Mouse (Mus musculus) hindbrain, postnatal 0 days (tissue): ENCODE measurements at regions not wholly inside any gene's neighbourhood (a gene's known extent, or its start where the extent isn't known, plus 50 kb on each side); places are given as distances from the start of the nearest gene placed in this dataset.
"Not testable (repeated sequence)": the region's sequence is repeated elsewhere in the genome, so short reads cannot be mapped to it uniquely, and the experiment has no call there.

ENCODE experiments used
- ATAC-seq: fragments of 200-750 bp; cut with Nextera tagmentation; 2 replicates; pipeline ENCODE4 v1.8.0; 2017; ENCODE audit warnings: mild to moderate bottlenecking, moderate TSS enrichment, moderate library complexity
- DNase-seq: peaks from one replicate; pipeline ENCODE4 v3.0.0-alpha.2; 2015; ENCODE audit warnings: low spot score
- H3K27ac ChIP-seq: fragments of 300-500 bp; sonication (generic); 2 replicates; pipeline ENCODE4 v1.5.1; 2014; ENCODE audit warnings: mild to moderate bottlenecking
- H3K27me3 ChIP-seq: fragments of 300-500 bp; sonication (generic); 2 replicates; pipeline ENCODE4 v1.6.1; 2014; ENCODE audit warnings: low read length, mixed read lengths; ENCODE audit not compliant: insufficient read depth
- H3K36me3 ChIP-seq: fragments of 300-500 bp; sonication (generic); 2 replicates; pipeline ENCODE4 v1.6.1; 2014; ENCODE audit warnings: low read length, mixed read lengths; ENCODE audit not compliant: insufficient read depth
- H3K4me1 ChIP-seq: fragments of 300-500 bp; sonication (generic); 2 replicates; pipeline ENCODE4 v1.6.1; 2014; ENCODE audit warnings: antibody characterized with exemption, low read length, mixed read lengths; ENCODE audit not compliant: insufficient read depth
- H3K4me2 ChIP-seq: fragments of 300-500 bp; sonication (generic); 2 replicates; pipeline ENCODE4 v1.6.1; 2014; ENCODE audit warnings: low read depth, mild to moderate bottlenecking, low read length, moderate library complexity, mixed read lengths
- H3K4me3 ChIP-seq: fragments of 300-500 bp; sonication (generic); 2 replicates; pipeline ENCODE4 v1.5.1; 2014; ENCODE audit warnings: low read length
- H3K9ac ChIP-seq: fragments of 300-500 bp; sonication (generic); replicated peaks from 2 replicates; pipeline ENCODE4 v1.6.1; 2014; ENCODE audit warnings: mild to moderate bottlenecking, low read length, moderate library complexity, mixed read lengths
- H3K9me3 ChIP-seq: fragments of 300-500 bp; sonication (generic); 2 replicates; pipeline ENCODE4 v1.6.1; 2016; ENCODE audit warnings: low read length, mixed read lengths
- CTCF ChIP-seq: IDR thresholded peaks from 2 replicates; pipeline ENCODE4 v1.5.1; 2016; ENCODE audit warnings: antibody characterized with exemption, control low read depth, low read depth
- WGBS: fragments of 180-500 bp; shearing (Covaris S2); extraction: QIAGEN DNeasy Blood & Tissue Kit; methylation state at CpG from one replicate; pipeline ENCODE4 v1.1.7; 2014; 5-methylcytosine and 5-hydroxymethylcytosine counted together

DNA sequence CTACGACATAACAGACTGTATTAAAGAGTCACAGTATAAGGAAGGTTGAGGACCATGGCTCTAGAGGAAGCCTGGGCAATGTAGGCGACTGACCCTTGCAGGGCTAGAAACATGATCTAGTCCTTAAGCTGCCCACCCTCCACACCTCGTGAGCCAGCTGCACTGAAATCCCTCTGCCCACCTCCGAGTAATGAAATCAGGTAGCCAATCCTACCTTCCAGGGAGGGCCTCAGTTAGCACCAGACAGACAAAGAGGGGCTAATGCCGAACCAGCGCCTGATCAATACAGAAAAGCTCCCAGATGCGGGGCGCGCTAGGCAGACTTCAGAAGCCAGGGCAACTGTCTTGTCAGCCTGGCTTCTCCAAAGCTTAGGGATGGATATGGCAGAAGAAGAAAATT lies 65.4 kb upstream of the Top1 start:
- no peak for ATAC-seq
- H3K36me3 ChIP-seq, result no peaks in the 10 kb centered on the region

DNA sequence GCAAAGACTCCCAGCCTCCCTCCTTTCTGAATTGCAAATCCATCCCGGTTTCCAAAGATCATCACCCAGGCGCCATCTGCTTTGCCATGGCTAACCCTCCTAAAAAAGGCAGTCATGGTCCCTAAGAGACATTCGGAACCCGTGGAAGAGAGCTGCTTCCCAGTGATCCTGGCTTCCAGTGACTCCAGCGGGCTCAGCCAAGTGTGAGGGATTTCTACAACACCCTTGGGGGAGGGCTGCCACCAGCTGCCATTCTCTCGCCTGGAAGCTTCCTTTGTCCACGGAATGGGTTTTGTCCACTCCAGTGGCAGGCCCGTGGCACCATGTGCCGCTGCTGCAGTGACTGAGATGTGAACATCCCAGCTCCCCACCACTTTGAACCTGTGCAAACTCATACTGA lies 64.7 kb upstream of the Top1 start:
- no peak for TF ChIP-seq CTCF

More for the DNA sequence above, 65.4 kb upstream of the Top1 start:
- no peaks in the 10 kb centered on the region for H3K9me3 ChIP-seq
- H3K4me1 ChIP-seq, result 0 out of 2 replicates have a peak, but pooled peaks cover 3% of the 10 kb centered on the region
- WGBS, result 39% methylated on average over 9 of the region's 9 CpGs
- no peak for DNase-seq
- H3K4me3 ChIP-seq, result no peak overlapping the region
- H3K27ac ChIP-seq, result no peak overlapping the region
- no peak overlapping the region for H3K4me2 ChIP-seq
- no peak for TF ChIP-seq CTCF
- H3K9ac ChIP-seq, result no peak overlapping the region
- H3K27me3 ChIP-seq, result peaks cover 18% of the 10 kb centered on the region

DNA sequence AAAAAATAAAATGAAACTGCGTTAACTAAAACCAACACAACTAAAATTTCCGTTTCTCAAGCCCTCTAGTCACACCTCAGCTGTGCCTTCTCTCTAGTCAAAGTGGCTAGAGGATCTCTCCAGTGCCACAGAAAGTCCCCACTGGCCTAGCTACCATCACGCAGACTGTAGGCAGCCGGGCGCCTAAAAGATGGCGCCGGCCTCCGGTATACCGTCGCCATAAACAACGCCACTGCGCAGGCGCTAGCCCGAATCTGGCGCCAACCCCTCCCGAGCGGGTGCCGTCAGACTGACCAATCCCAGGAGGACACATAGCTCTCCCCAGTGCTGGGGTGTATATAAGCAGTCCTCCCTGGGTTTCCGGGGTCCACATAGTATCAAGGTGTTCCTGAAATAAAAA lies 62.7 kb upstream of the Top1 start:
- not testable (repeated sequence) for H3K9me3 ChIP-seq, H3K36me3 ChIP-seq, DNase-seq, H3K4me2 ChIP-seq, H3K9ac ChIP-seq, ATAC-seq, H3K4me1 ChIP-seq, H3K4me3 ChIP-seq, H3K27ac ChIP-seq
- WGBS, result 99% methylated on average over 19 of the region's 19 CpGs
- H3K27me3 ChIP-seq, result peaks cover 11% of the 10 kb centered on the region; the same call in 1 of the 2 replicates

More for the DNA sequence above, 64.7 kb upstream of the Top1 start:
- DNase-seq (no peak), ATAC-seq (no peak)
- Histone ChIP-seq H3K9me3 (no peaks in the 10 kb centered on the region), H3K4me3 (no peak overlapping the region), H3K4me1 (0 out of 2 replicates have a peak, but pooled peaks cover 3% of the 10 kb centered on the region), H3K27me3 (peaks cover 18% of the 10 kb centered on the region), H3K9ac (no peak overlapping the region), H3K36me3 (no peaks in the 10 kb centered on the region), H3K27ac (no peak overlapping the region), H3K4me2 (no peak overlapping the region)
- 5% methylated on average over 9 of the region's 9 CpGs for WGBS

DNA sequence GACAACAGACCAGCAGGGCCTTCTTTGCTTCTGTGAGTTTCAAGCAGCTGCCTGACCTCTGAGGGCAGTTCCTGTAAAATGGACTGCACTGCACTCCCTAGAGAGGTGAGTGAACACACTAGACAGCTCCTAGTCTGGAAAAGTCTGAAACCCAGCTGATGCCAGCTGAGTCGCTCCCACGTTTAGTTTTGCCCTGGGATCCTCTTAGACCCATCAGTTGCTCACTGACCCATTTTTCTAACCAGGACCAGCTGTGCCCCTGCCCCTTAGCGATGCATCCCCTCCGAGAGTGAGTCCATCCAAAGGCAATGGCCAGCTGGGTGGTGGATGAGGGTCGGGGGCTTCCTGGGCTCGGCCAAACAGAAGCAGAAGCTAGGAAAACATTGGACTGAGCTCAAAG lies 62.2 kb upstream of the Top1 start:
- Histone ChIP-seq H3K4me2 (no peak overlapping the region), H3K36me3 (no peaks in the 10 kb centered on the region), H3K4me3 (no peak overlapping the region), H3K9ac (no peak overlapping the region), H3K27ac (no peak overlapping the region), H3K9me3 (no peaks in the 10 kb centered on the region), H3K4me1 (0 out of 2 replicates have a peak, but pooled peaks cover 3% of the 10 kb centered on the region), H3K27me3 (peaks cover 7% of the 10 kb centered on the region; the same call in 1 of the 2 replicates)
- DNase-seq (no peak), ATAC-seq (no peak)
- 38% methylated on average over 6 of the region's 6 CpGs for WGBS
- TF ChIP-seq CTCF, result no peak

- no peak for ATAC-seq
- Histone ChIP-seq H3K4me1 (0 out of 2 replicates have a peak, but pooled peaks cover 3% of the 10 kb centered on the region), H3K9ac (no peak overlapping the region), H3K4me3 (no peak overlapping the region), H3K27ac (no peak overlapping the region), H3K27me3 (peaks cover 7% of the 10 kb centered on the region; the same call in 1 of the 2 replicates), H3K36me3 (no peaks in the 10 kb centered on the region), H3K4me2 (no peak overlapping the region), H3K9me3 (no peaks in the 10 kb centered on the region)
- TF ChIP-seq CTCF, result no peak
- no peak for DNase-seq
- 22% methylated on average over 9 of the region's 9 CpGs for WGBS
Observed at GRCm38 (mm10) chr2:160584568-160584967, 61.1 kb upstream of the Top1 start.

- no peaks in the 10 kb centered on the region for H3K27me3 ChIP-seq
- TF ChIP-seq CTCF, result no peak
- no peaks in the 10 kb centered on the region for H3K9me3 ChIP-seq
- H3K36me3 ChIP-seq, result no peaks in the 10 kb centered on the region
- no peak overlapping the region for H3K27ac ChIP-seq
- no peak overlapping the region for H3K4me2 ChIP-seq
- no peak overlapping the region for H3K4me3 ChIP-seq
- DNase-seq (no peak), ATAC-seq (no peak)
- peaks cover 10% of the 10 kb centered on the region; the same call in 1 of the 2 replicates for H3K4me1 ChIP-seq
- 84% methylated on average over 9 of the region's 9 CpGs for WGBS
- H3K9ac ChIP-seq, result no peak overlapping the region
Observed at GRCm38 (mm10) chr2:160587015-160587835, 58.5 kb upstream of the Top1 start.

DNA sequence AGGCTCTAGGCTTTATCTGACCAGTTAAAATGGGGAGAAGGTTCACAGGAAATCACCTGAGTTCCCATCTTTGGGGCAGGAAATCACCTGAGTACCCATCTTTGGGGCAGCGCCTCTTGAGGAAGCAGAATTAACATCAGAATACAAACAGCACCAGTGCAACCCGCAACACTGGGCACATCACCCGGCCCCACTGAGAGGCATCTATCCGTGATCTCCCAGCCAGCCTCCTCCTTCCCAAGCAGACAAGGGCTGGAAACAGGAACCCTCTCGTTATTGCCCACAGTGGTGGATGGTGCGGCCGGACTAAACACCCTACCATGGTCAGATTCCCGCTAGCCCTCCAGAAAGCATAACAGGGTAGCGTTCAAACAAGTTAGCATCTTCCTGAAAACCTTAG lies 57.3 kb upstream of the Top1 start:
- Histone ChIP-seq H3K9ac (no peak overlapping the region), H3K36me3 (no peaks in the 10 kb centered on the region), H3K4me2 (no peak overlapping the region), H3K4me1 (peaks cover 10% of the 10 kb centered on the region; the same call in 1 of the 2 replicates), H3K27ac (no peak overlapping the region), H3K9me3 (no peaks in the 10 kb centered on the region), H3K27me3 (no peaks in the 10 kb centered on the region), H3K4me3 (no peak overlapping the region)
- no peak for ATAC-seq
- TF ChIP-seq CTCF, result no peak
- 86% methylated on average over 9 of the region's 9 CpGs for WGBS
- no peak for DNase-seq
